Mouse (Mus musculus) ovary, postnatal 36 days (tissue): Measurements from ENCODE around the gene Wdr46.
A peak's percentile ranks its signal among the peaks of the same experiment; 100 is the strongest.

Source experiments
- DNase-seq: peaks from one replicate; pipeline ENCODE4 v3.0.0; 2022; ENCODE audit warnings: low spot score, mixed read lengths

Gene Wdr46

GRCm38 (mm10) chr17:33928251-33928947 lies 12.1 kb upstream of the Wdr46 start:
- DNase-seq: peak; percentile 3

- peak; percentile 94 for DNase-seq
These were observed 10.8 kb upstream of the Wdr46 start, which contains the start of gene Rgl2 for GRCm38 (mm10) chr17:33929371-33930279. Gene Rgl2, plus strand, starts transcription at chr17:33929543.

GRCm38 (mm10) chr17:33930280-33931158 lies 9.9 kb upstream of the Wdr46 start:
- peak; percentile 56 for DNase-seq

GRCm38 (mm10) chr17:33931159-33931866 lies 9.1 kb upstream of the Wdr46 start:
- DNase-seq: no peak

- DNase-seq: no peak
These were observed 8.5 kb upstream of the Wdr46 start for GRCm38 (mm10) chr17:33931947-33932346.

- no peak for DNase-seq
These were observed 8.0 kb upstream of the Wdr46 start for GRCm38 (mm10) chr17:33932448-33932847.

GRCm38 (mm10) chr17:33932970-33933369 lies 7.5 kb upstream of the Wdr46 start:
- DNase-seq: no peak

- DNase-seq: no peak
These were observed 4.9 kb upstream of the Wdr46 start for GRCm38 (mm10) chr17:33935422-33936055.

GRCm38 (mm10) chr17:33936993-33937392 lies 3.5 kb upstream of the Wdr46 start:
- no peak for DNase-seq

GRCm38 (mm10) chr17:33938783-33939182 lies 1.7 kb upstream of the Wdr46 start:
- no peak for DNase-seq

- no peak for DNase-seq
These were observed 521 bp downstream of the Wdr46 start for GRCm38 (mm10) chr17:33940981-33941380.

- DNase-seq: no peak
These were observed 921 bp downstream of the Wdr46 start for GRCm38 (mm10) chr17:33941381-33941780.

GRCm38 (mm10) chr17:33943454-33943853 lies 3.0 kb downstream of the Wdr46 start:
- no peak for DNase-seq

GRCm38 (mm10) chr17:33947430-33948089 lies 7.1 kb downstream of the Wdr46 start:
- no peak for DNase-seq

- DNase-seq: peak; percentile 6
These were observed 7.8 kb downstream of the Wdr46 start for GRCm38 (mm10) chr17:33948090-33948904.

GRCm38 (mm10) chr17:33948905-33949537 lies 8.6 kb downstream of the Wdr46 start:
- DNase-seq: peak; percentile 36

- DNase-seq: peak; percentile 7
These were observed 9.7 kb downstream of the Wdr46 start for GRCm38 (mm10) chr17:33950131-33950625.

GRCm38 (mm10) chr17:33951021-33951946 lies 10.8 kb downstream of the Wdr46 start, which contains the start of gene B3galt4:
Gene B3galt4, minus strand, starts transcription at chr17:33951488.
- peak; percentile 78 for DNase-seq
